Mouse (Mus musculus): ENCODE results near the gene E2f2.

GRCm38 (mm10) chr4:136240955-136241354, 68.8 kb downstream of the E2f2 start:
- TF ChIP-seq CTCF (IDR thresholded peaks at IDR 0.05; ENCODE audit: low read depth) (no peak), EP300 (optimal IDR thresholded peaks at IDR 0.05) (no peak)
